Mouse (Mus musculus): Measurements from ENCODE around the gene D230025D16Rik. TPM values are rescaled to one million over a fixed set of nuclear protein-coding genes. Genes with fewer than 3 reads are reported as not detected.

D230025D16Rik gene
- polyA plus RNA-seq, 1 experiment from 2014 or later, result 33.1 TPM

Other genes starting within 250 kb of the D230025D16Rik start
- gene Ces2h, start 224.3 kb upstream of the D230025D16Rik start, polyA plus RNA-seq (2014; fragmentation: Nextera tagmentation; extraction: Ambion mirVana), result not detected in 2 replicates
- gene Ces3a, start 176.5 kb upstream of the D230025D16Rik start, polyA plus RNA-seq (2014; fragmentation: Nextera tagmentation; extraction: Ambion mirVana), result not detected in 2 replicates
- not detected in 2 replicates for gene Ces3b, start 141.4 kb upstream of the D230025D16Rik start, polyA plus RNA-seq (2014; fragmentation: Nextera tagmentation; extraction: Ambion mirVana)
- gene Ces4a, start 93.3 kb upstream of the D230025D16Rik start, polyA plus RNA-seq (2014; fragmentation: Nextera tagmentation; extraction: Ambion mirVana), result 0.08 TPM in 1 of 2 replicates, not detected in the other
- gene Cbfb, start 54.5 kb upstream of the D230025D16Rik start, polyA plus RNA-seq (2014; fragmentation: Nextera tagmentation; extraction: Ambion mirVana), result 34.1 and 41.7 TPM in 2 replicates
- 8.7 and 11.5 TPM in 2 replicates for gene B3gnt9, start 30.0 kb downstream of the D230025D16Rik start, polyA plus RNA-seq (2014; fragmentation: Nextera tagmentation; extraction: Ambion mirVana)
- gene Tradd, start 39.5 kb downstream of the D230025D16Rik start, polyA plus RNA-seq (2014; fragmentation: Nextera tagmentation; extraction: Ambion mirVana), result 15.2 and 17.4 TPM in 2 replicates
- 1.2 and 2.0 TPM in 2 replicates for gene Fbxl8, start 39.5 kb downstream of the D230025D16Rik start, polyA plus RNA-seq (2014; fragmentation: Nextera tagmentation; extraction: Ambion mirVana)
- 0.63 and 0.79 TPM in 2 replicates for gene Hsf4, start 44.7 kb downstream of the D230025D16Rik start, polyA plus RNA-seq (2014; fragmentation: Nextera tagmentation; extraction: Ambion mirVana)
- gene Nol3, start 51.0 kb downstream of the D230025D16Rik start, polyA plus RNA-seq (2014; fragmentation: Nextera tagmentation; extraction: Ambion mirVana), result 4.0 and 4.3 TPM in 2 replicates
- 101 and 120 TPM in 2 replicates for gene 4931428F04Rik, start 64.7 kb downstream of the D230025D16Rik start, polyA plus RNA-seq (2014; fragmentation: Nextera tagmentation; extraction: Ambion mirVana)
- gene Exoc3l, start 71.0 kb downstream of the D230025D16Rik start, polyA plus RNA-seq (2014; fragmentation: Nextera tagmentation; extraction: Ambion mirVana), result 9.5 and 12.2 TPM in 2 replicates
- gene E2f4, start 72.5 kb downstream of the D230025D16Rik start, polyA plus RNA-seq (2014; fragmentation: Nextera tagmentation; extraction: Ambion mirVana), result 43.5 and 48.2 TPM in 2 replicates
- 1.1 and 1.6 TPM in 2 replicates for gene Elmo3, start 80.5 kb downstream of the D230025D16Rik start, polyA plus RNA-seq (2014; fragmentation: Nextera tagmentation; extraction: Ambion mirVana)
- gene Lrrc29, start 101.1 kb downstream of the D230025D16Rik start, polyA plus RNA-seq (2014; fragmentation: Nextera tagmentation; extraction: Ambion mirVana), result 0.46 and 0.92 TPM in 2 replicates
- gene Tmem208, start 101.2 kb downstream of the D230025D16Rik start, polyA plus RNA-seq (2014; fragmentation: Nextera tagmentation; extraction: Ambion mirVana), result 141 and 147 TPM in 2 replicates
- 0.58 and 0.70 TPM in 2 replicates for gene Fhod1, start 122.8 kb downstream of the D230025D16Rik start, polyA plus RNA-seq (2014; fragmentation: Nextera tagmentation; extraction: Ambion mirVana)
- 11.4 and 12.1 TPM in 2 replicates for gene Slc9a5, start 123.7 kb downstream of the D230025D16Rik start, polyA plus RNA-seq (2014; fragmentation: Nextera tagmentation; extraction: Ambion mirVana)
- gene Plekhg4, start 148.1 kb downstream of the D230025D16Rik start, polyA plus RNA-seq (2014; fragmentation: Nextera tagmentation; extraction: Ambion mirVana), result 1.8 and 2.6 TPM in 2 replicates
- 0.10 TPM in 1 of 2 replicates, not detected in the other for gene Kctd19, start 188.4 kb downstream of the D230025D16Rik start, polyA plus RNA-seq (2014; fragmentation: Nextera tagmentation; extraction: Ambion mirVana)
- 0.44 and 0.78 TPM in 2 replicates for gene Lrrc36, start 188.4 kb downstream of the D230025D16Rik start, polyA plus RNA-seq (2014; fragmentation: Nextera tagmentation; extraction: Ambion mirVana)
- gene Tppp3, start 246.4 kb downstream of the D230025D16Rik start, polyA plus RNA-seq (2014; fragmentation: Nextera tagmentation; extraction: Ambion mirVana), result 204 and 207 TPM in 2 replicates

All from hindbrain, embryonic 14.5 days (tissue).